Mouse (Mus musculus): ENCODE data around the gene Pakap. TPM values are rescaled to one million over a fixed set of nuclear protein-coding genes. Genes with fewer than 3 reads are reported as not detected.
"Not testable (repeated sequence)": the region's sequence is repeated elsewhere in the genome, so short reads cannot be mapped to it uniquely, and the experiment has no call there.

Gene Pakap
- polyA plus RNA-seq, 1 experiment from 2014 or later: 26.9 TPM

DNA sequence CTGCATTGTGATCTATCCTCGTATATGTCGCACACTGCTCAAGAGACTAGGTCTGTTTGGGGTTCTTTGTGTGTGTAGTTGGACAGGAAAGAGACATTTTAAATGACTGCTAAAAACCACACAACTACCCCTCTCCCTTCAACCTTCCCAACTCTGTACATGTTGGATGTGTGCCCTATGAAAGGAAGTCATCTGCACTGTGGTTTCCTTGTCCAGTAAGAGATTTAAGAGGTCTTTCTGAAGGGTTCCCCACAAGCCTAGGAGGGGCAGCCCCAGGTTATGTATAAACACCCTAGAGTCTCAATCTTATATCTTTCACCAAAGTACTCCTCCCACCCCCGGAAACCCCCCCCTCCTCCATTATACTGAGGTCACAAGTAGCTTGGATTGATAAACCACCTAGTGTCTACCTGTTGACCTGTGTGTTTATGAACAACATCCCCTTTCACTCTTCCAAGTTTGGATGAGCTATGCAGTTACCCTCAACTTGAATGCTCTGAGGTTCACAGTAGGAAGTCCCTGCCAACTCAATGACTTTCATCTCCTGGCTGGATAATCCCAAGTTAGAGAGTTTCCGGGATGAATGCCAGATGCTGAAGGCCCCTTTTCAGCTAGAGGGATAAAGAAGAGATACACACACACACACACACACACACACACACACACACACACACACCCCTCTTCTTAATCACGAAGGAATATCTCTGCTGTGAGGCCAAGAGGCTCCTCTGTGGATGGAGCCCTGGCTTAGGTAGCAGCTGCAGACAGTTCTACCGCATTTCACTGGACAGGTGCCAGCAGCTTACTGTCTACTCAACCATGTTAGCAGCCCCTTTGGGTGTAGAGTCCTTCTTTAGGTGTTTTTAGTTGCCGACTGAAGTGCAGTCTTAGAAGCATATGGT, 315.8 kb downstream of the Pakap start:
- H3K4me3 ChIP-seq: no peak overlapping the region
- no peak for ATAC-seq (ENCODE audit: low FRiP score, low read depth)
- H3K27me3 ChIP-seq: no peaks in the 10 kb centered on the region
- 76% methylated on average over 7 of the region's 7 CpGs for WGBS
- H3K4me1 ChIP-seq: peaks cover 10% of the 10 kb centered on the region
- H3K27ac ChIP-seq (replicated peaks): no peak overlapping the region
- no peaks in the 10 kb centered on the region for H3K9me3 ChIP-seq
- no peaks in the 10 kb centered on the region for H3K36me3 ChIP-seq
- no peak overlapping the region for H3K4me2 ChIP-seq (replicated peaks)
- H3K9ac ChIP-seq (replicated peaks): no peak overlapping the region

DNA sequence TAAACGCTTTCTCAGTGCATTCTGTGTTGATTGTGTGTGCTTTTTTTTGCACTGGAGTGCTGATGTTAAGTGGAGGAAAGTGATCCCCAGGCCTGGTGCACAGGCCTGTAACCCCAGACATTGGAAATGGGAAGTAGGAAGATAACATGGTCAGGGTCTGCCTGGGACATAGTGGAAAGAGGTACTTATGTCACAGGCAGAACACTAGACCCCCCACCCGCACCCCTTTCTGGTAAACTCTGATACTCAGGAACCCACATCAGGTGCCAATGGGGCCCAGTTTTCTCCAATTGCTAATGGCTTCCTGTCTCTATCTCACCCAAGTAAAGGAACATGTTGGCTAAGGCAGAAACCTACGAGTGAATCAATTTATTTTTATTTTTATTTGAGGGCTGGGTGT, 316.5 kb downstream of the Pakap start:
- Histone ChIP-seq H3K4me1 (peaks cover 10% of the 10 kb centered on the region), H3K4me3 (no peak overlapping the region), H3K4me2 (replicated peaks) (no peak overlapping the region), H3K27ac (replicated peaks) (no peak overlapping the region), H3K36me3 (no peaks in the 10 kb centered on the region), H3K9ac (replicated peaks) (no peak overlapping the region), H3K27me3 (no peaks in the 10 kb centered on the region), H3K9me3 (no peaks in the 10 kb centered on the region)
- no peak for ATAC-seq (ENCODE audit: low FRiP score, low read depth)
- WGBS: 88% methylated on average over 3 of the region's 3 CpGs

DNA sequence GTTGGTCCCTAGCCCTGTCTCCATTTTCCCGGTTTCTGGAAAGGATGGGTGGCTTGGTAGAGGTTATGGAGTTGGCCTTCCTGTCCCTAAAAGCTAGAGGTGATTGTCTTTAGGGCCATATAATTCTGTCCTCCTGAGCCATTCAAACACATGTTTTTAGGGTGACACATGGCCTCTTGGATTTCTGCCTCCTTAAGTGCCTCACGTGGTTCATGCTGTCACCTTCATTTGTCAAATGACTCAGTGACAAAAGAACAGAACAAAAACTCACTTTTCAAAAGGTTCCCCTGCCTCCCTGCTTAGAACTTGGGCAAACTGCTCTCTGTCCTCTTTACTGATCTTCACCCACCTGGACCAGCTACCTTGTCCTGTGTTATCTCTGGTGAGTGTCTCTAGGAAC, 317.2 kb downstream of the Pakap start:
- Histone ChIP-seq H3K4me1 (peaks cover 10% of the 10 kb centered on the region), H3K36me3 (no peaks in the 10 kb centered on the region), H3K4me2 (replicated peaks) (no peak overlapping the region), H3K4me3 (no peak overlapping the region), H3K27ac (replicated peaks) (no peak overlapping the region), H3K9me3 (no peaks in the 10 kb centered on the region), H3K9ac (replicated peaks) (no peak overlapping the region), H3K27me3 (no peaks in the 10 kb centered on the region)
- WGBS: 72% methylated on average over 2 of the region's 2 CpGs
- no peak for ATAC-seq (ENCODE audit: low FRiP score, low read depth)

DNA sequence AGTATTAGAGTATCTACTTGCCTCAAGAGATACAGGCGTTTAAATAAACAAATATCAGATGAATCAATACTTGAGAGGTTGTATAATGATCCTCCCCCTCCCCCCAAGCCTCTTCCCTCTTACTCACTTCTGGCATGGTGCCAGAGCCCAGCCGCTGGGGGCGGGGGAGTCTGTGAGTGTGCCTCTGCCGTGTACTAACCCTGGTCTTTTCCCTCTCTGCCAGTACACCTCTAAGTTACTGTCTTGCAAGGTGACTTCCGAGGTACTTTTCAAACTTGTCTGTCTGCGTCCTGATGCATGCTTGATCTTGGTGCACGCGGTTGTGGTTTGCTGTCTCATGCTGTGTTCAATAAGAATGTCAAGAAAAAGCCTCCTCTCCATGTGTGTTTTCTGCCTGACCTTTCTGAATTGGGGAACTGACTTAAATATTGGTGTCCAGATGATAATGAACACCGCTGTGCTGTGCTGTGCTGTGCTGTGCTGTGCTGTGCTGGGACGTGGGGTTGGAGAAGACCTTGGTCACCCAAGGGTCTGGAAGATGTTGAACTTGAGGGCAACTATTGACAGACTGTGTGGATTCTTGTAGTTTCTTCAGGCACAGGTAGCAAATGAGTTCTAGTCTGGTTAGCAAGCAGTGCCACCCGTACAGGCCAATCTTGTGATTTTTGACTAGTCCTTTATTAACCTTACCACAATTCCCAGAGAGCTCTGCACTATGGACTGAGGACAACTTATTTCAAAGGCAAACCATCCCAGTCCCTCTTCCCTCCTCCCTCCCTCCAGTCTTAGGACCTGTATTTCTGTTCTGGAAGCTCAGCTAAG, 318.3 kb downstream of the Pakap start:
- no peaks in the 10 kb centered on the region for H3K27me3 ChIP-seq
- H3K4me1 ChIP-seq: peaks cover 10% of the 10 kb centered on the region
- H3K4me2 ChIP-seq (replicated peaks): no peak overlapping the region
- no peak overlapping the region for H3K9ac ChIP-seq (replicated peaks)
- no peak overlapping the region for H3K27ac ChIP-seq (replicated peaks)
- H3K9me3 ChIP-seq: no peaks in the 10 kb centered on the region
- no peak for ATAC-seq (ENCODE audit: low FRiP score, low read depth)
- no peaks in the 10 kb centered on the region for H3K36me3 ChIP-seq
- no peak overlapping the region for H3K4me3 ChIP-seq
- 63% methylated on average over 11 of the region's 11 CpGs for WGBS

DNA sequence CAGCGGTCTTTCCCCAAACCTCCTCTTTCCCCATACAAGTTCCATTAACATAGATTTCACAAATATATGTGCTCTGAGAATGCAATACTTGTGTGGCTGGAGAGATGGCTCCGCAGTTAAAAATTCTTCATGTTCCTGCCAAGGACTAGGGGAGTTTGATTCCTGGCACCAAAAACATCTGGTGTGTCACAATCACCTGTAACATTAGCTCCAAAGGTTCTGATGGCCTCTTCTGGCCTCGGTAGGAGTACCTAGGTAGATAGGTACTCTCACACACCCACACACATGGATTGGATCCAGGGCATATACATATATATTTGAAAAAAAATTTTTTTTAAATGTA, 318.9 kb downstream of the Pakap start:
- Histone ChIP-seq H3K4me2 (replicated peaks) (no peak overlapping the region), H3K27me3 (no peaks in the 10 kb centered on the region), H3K36me3 (no peaks in the 10 kb centered on the region), H3K4me3 (no peak overlapping the region), H3K27ac (replicated peaks) (no peak overlapping the region), H3K4me1 (peaks cover 15% of the 10 kb centered on the region), H3K9ac (replicated peaks) (no peak overlapping the region), H3K9me3 (no peaks in the 10 kb centered on the region)
- 94% methylated on average over 3 of the region's 3 CpGs for WGBS
- ATAC-seq (ENCODE audit: low FRiP score, low read depth): no peak

DNA sequence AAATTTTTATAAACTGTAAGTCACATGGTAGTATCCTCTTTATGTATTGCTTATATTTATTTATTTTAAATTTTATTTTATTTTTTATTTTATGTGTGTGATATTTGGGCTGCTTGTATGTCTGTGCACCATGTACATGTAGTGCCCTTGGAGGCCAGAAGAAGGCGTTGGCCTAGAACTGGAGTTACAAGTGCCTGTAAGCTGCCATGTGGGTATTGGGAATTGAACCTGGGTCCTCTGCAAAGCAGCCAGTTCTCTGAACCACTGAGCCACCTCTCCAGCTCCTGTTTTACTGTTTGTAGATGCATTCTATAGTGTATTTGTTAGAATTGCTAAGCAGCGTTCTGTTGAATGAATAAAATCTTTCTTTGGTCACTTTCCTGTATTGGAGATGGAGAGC, 320.3 kb downstream of the Pakap start:
- Histone ChIP-seq H3K36me3 (no peaks in the 10 kb centered on the region), H3K4me3 (no peak overlapping the region), H3K9ac (replicated peaks) (no peak overlapping the region), H3K4me2 (replicated peaks) (no peak overlapping the region), H3K27me3 (no peaks in the 10 kb centered on the region), H3K27ac (replicated peaks) (no peak overlapping the region), H3K9me3 (no peaks in the 10 kb centered on the region), H3K4me1 (peaks cover 21% of the 10 kb centered on the region)
- WGBS: 91% methylated on average over 2 of the region's 2 CpGs
- ATAC-seq (ENCODE audit: low FRiP score, low read depth): no peak

DNA sequence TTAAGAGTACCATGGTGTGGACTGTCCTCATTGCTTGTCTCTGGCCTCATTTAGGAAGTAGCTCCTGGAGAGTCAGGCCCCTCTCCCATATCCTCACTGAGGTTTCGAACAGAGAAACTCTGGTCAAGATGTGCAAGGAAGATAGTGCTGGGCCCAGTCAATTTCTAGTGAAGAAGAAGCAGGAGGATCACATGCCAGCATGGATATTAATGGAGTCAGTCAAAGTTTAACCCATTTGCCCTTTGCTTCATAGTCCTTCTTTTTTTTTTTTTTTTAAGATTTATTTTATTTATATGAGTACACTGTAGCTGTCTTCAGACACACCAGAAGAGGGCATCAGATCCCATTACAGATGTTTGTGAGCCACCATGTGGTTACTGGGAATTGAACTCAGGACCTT, 321.0 kb downstream of the Pakap start:
- WGBS: 90% methylated on average over 1 of the region's 1 CpGs
- peaks cover 21% of the 10 kb centered on the region for H3K4me1 ChIP-seq
- H3K27ac ChIP-seq (replicated peaks): not testable (repeated sequence)

DNA sequence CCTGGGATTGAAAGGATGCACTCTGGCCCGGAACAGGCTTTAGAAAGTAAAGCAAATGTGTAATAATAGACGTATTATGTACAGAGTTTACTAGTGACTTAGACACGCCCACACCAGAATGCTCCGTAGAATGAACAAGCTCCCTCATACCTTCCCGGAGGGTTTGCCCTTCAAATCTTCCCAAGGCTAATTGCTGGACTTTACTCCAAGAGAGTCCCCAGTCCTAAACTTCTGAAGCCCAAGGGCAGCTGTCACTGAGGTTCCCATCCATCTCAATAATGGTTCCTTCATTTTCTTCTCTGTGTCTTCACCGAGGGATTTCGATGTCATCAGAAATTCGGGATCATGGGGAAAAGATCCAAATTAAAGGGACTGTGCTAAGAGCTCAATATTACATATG, 321.8 kb downstream of the Pakap start:
- no peak for ATAC-seq (ENCODE audit: low FRiP score, low read depth)
- Histone ChIP-seq H3K27ac (replicated peaks) (no peak overlapping the region), H3K4me2 (replicated peaks) (no peak overlapping the region), H3K4me1 (peaks cover 21% of the 10 kb centered on the region), H3K36me3 (no peaks in the 10 kb centered on the region), H3K9ac (replicated peaks) (no peak overlapping the region), H3K27me3 (no peaks in the 10 kb centered on the region), H3K4me3 (no peak overlapping the region), H3K9me3 (no peaks in the 10 kb centered on the region)
- WGBS: 88% methylated on average over 8 of the region's 8 CpGs

More for the DNA sequence above, 321.0 kb downstream of the Pakap start:
- not testable (repeated sequence) for H3K4me2 ChIP-seq (replicated peaks); H3K9me3 ChIP-seq; ATAC-seq (ENCODE audit: low FRiP score, low read depth); H3K36me3 ChIP-seq; H3K27me3 ChIP-seq; H3K9ac ChIP-seq (replicated peaks); H3K4me3 ChIP-seq

DNA sequence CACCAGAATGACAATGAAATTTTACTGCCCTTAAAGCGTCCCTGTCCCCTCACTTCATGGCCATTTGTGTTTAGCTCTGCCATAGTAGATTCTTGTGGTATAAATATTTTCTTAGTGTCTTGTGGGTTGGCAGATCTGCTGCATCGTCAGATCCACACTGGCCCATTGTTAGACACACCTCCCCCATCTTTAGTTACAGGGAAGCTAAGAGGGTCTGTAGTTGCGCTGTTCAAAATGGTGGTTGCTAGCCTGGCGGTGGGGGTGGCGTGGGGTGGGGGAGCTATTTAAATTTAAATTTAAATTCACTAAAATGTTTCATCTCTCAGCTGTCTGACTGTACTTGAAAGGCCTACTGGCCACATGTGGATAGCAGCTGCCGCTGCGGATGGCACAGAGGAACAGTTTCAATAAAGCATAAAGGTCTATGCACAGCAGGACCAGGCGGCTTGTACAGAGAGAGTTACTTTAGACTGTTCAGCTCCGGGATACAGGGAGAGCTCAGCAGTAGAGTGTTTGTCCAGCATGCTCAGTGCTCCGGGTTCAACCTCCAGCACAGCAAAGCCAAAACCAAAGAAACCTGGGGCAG, 324.1 kb downstream of the Pakap start:
- Histone ChIP-seq H3K27me3 (no peaks in the 10 kb centered on the region), H3K27ac (replicated peaks) (peak overlapping the region; percentile 52), H3K9me3 (no peaks in the 10 kb centered on the region), H3K4me3 (no peak overlapping the region), H3K4me1 (peaks cover 18% of the 10 kb centered on the region), H3K9ac (replicated peaks) (no peak overlapping the region), H3K4me2 (replicated peaks) (no peak overlapping the region), H3K36me3 (no peaks in the 10 kb centered on the region)
- WGBS: 53% methylated on average over 10 of the region's 10 CpGs
- peak; percentile 76; the same call in 1 of the 2 replicates for ATAC-seq (ENCODE audit: low FRiP score, low read depth)

DNA sequence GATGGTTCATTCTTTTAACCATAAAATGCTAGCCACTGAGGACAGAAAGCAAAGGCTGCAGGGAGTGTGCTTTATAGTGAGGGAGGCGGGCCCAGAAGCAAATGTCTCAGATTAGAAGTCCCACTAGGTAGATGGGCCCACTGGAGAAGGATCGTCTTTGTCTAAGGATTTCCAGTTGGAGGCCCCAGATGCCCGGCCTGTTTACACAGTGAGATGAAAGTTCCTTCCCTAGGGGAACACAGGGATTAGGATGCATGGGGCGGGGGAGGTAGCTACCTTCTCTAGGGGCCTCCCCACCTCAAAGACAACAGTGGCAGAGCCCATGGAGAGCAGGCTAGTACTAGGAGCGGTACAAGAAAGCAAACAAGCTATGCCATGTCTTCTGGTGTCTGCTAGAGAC, 327.2 kb downstream of the Pakap start:
- no peaks in the 10 kb centered on the region for H3K27me3 ChIP-seq
- H3K4me3 ChIP-seq: no peak overlapping the region
- H3K9me3 ChIP-seq: no peaks in the 10 kb centered on the region
- no peaks in the 10 kb centered on the region for H3K36me3 ChIP-seq
- H3K27ac ChIP-seq (replicated peaks): peak overlapping the region; percentile 22; the same call in 1 of the 2 replicates
- H3K9ac ChIP-seq (replicated peaks): no peak overlapping the region
- 15% methylated on average over 5 of the region's 5 CpGs for WGBS
- H3K4me2 ChIP-seq (replicated peaks): no peak overlapping the region
- H3K4me1 ChIP-seq: peaks cover 18% of the 10 kb centered on the region
- no peak for ATAC-seq (ENCODE audit: low FRiP score, low read depth)

DNA sequence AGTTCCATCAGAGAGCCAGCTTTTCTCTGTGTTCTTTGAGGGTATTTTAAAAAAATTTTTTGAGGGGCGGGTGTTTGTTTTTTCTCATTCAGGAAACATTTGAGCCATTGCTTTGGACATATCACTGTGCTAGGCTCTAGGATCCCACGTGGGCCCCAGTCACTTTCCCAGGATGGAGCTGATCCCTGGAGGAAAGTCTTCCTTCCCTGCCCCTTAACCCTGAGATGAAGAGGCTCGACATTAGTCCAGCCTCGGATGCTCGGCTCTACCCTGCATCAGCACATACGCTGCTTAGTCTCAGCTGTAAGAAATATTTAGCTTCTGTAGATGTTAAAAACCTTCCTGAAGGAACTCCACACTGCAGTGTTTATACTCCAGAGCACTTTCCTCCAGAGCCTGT, 327.9 kb downstream of the Pakap start:
- Histone ChIP-seq H3K4me3 (no peak overlapping the region), H3K9ac (replicated peaks) (no peak overlapping the region), H3K9me3 (no peaks in the 10 kb centered on the region), H3K4me1 (peaks cover 18% of the 10 kb centered on the region), H3K27ac (replicated peaks) (no peak overlapping the region), H3K27me3 (no peaks in the 10 kb centered on the region), H3K36me3 (no peaks in the 10 kb centered on the region), H3K4me2 (replicated peaks) (no peak overlapping the region)
- no peak for ATAC-seq (ENCODE audit: low FRiP score, low read depth)
- WGBS: 59% methylated on average over 6 of the region's 6 CpGs

DNA sequence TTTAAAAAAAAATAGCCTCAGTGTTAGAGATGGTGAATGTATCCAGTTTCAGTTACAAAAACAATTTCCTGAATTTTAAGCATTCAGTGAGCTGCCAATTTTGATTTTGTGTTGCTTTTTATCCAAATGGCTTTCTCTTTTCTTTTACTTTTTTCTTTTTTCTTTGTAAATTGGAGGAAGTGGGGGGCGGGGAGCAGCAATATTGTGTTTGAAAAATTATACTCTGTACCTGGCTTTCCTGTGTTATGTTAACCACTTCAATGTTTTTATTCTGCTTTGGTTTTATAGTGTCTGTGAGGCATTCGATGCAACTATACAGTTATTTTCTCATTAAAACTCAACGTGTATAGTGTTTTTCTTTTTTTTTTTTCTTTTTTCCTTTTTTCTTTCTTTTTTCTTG, 328.7 kb downstream of the Pakap start:
- Histone ChIP-seq H3K4me3 (no peak overlapping the region), H3K4me2 (replicated peaks) (no peak overlapping the region), H3K36me3 (no peaks in the 10 kb centered on the region), H3K27ac (replicated peaks) (no peak overlapping the region), H3K9ac (replicated peaks) (no peak overlapping the region), H3K9me3 (no peaks in the 10 kb centered on the region), H3K27me3 (no peaks in the 10 kb centered on the region), H3K4me1 (peaks cover 15% of the 10 kb centered on the region)
- ATAC-seq (ENCODE audit: low FRiP score, low read depth): no peak
- 81% methylated on average over 3 of the region's 3 CpGs for WGBS
